Mouse (Mus musculus) liver, postnatal 0 days (tissue): ENCODE measurements around the gene Ifit1.

Experiments
- CTCF ChIP-seq: sonication (generic); IDR thresholded peaks from 2 replicates; pipeline ENCODE4 v1.5.1; 2016; ENCODE audit warnings: antibody characterized with exemption, low read depth
- EP300 ChIP-seq: IDR thresholded peaks from 2 replicates; pipeline ENCODE4 v1.6.1; 2016; ENCODE audit warnings: antibody characterized with exemption, low read depth, mild to moderate bottlenecking

GRCm38 (mm10) chr19:34633484-34633883, 7.2 kb upstream of the Ifit1 start:
- TF ChIP-seq CTCF (no peak), EP300 (0 out of 2 replicates have a peak, but pooled peaks have one; percentile 11)
